Mouse (Mus musculus) ES-Bruce4 (cell line): ENCODE measurements around the gene Hadha. TPM values are rescaled to one million over a fixed set of nuclear protein-coding genes. Genes with fewer than 3 reads are reported as not detected.

Experiments used
- H3K27ac ChIP-seq: 2 replicates; pipeline ENCODE4 v1.5.1; 2012; ENCODE audit warnings: low read length, inconsistent platforms; ENCODE audit not compliant: insufficient read depth
- H3K27me3 ChIP-seq: 2 replicates; pipeline ENCODE4 v1.6.1; 2012; ENCODE audit warnings: mild to moderate bottlenecking, low read length, inconsistent platforms; ENCODE audit not compliant: control insufficient read depth, poor library complexity, insufficient read depth, severe bottlenecking
- H3K36me3 ChIP-seq: 2 replicates; pipeline ENCODE4 v1.6.1; 2012; ENCODE audit warnings: inconsistent platforms, mild to moderate bottlenecking, low read length, moderate library complexity; ENCODE audit not compliant: control insufficient read depth, poor library complexity, insufficient read depth, severe bottlenecking
- H3K4me1 ChIP-seq: one replicate; pipeline ENCODE4 v1.8.1; 2011; ENCODE audit warnings: low read length; ENCODE audit not compliant: control insufficient read depth, insufficient read depth
- H3K4me3 ChIP-seq: 2 replicates; pipeline ENCODE4 v1.5.1; 2011; ENCODE audit warnings: low read depth, mild to moderate bottlenecking, low read length
- H3K9ac ChIP-seq: 2 replicates; pipeline ENCODE4 v1.6.1; 2012; ENCODE audit warnings: low read depth, mild to moderate bottlenecking, inconsistent platforms; ENCODE audit not compliant: poor library complexity, severe bottlenecking
- H3K9me3 ChIP-seq: replicated peaks from 2 replicates; pipeline ENCODE4 v1.6.1; 2012; ENCODE audit warnings: mild to moderate bottlenecking, low read length, inconsistent platforms; ENCODE audit not compliant: control insufficient read depth, poor library complexity, insufficient read depth, severe bottlenecking
- CTCF ChIP-seq: IDR thresholded peaks from one replicate; pipeline ENCODE4 v1.8.1; 2011; ENCODE audit warnings: low read depth, low read length
- EP300 ChIP-seq: IDR thresholded peaks from 2 replicates; pipeline ENCODE4 v1.6.1; 2011; ENCODE audit warnings: low read depth, low read length; ENCODE audit not compliant: insufficient read depth
- POLR2A ChIP-seq: IDR thresholded peaks from one replicate; pipeline ENCODE4 v1.8.1; 2011; ENCODE audit warnings: low read length; ENCODE audit not compliant: insufficient read depth
- polyA plus RNA-seq: library from polyadenylated mRNA; stranded (reverse); fragments of >200 nt; gene quantifications from 2 replicates; pipeline ENCODE4 v1.2.4, GENCODE M21; 2011; ENCODE audit warnings: low read depth; ENCODE audit not compliant: missing spikeins, insufficient read depth, insufficient read length

Gene Hadha
- polyA plus RNA-seq, 1 experiment = 59.3 TPM

- Histone ChIP-seq H3K9ac (no peak overlapping the region), H3K4me1 (peaks cover 2% of the 10 kb centered on the region), H3K4me3 (peak overlapping the region; percentile 25; the same call in 1 of the 2 replicates), H3K9me3 (no peaks in the 10 kb centered on the region), H3K36me3 (no peaks in the 10 kb centered on the region), H3K27ac (no peak overlapping the region), H3K27me3 (no peaks in the 10 kb centered on the region)
- TF ChIP-seq CTCF = no peak
- TF ChIP-seq EP300 = no peak
- TF ChIP-seq POLR2A = no peak
These were observed 43.2 kb downstream of the Hadha start for GRCm38 (mm10) chr5:30111771-30112170.

GRCm38 (mm10) chr5:30111126-30111525, 43.8 kb downstream of the Hadha start:
- peak; percentile 20 for TF ChIP-seq CTCF
- no peak for TF ChIP-seq POLR2A
- Histone ChIP-seq H3K9me3 (no peaks in the 10 kb centered on the region), H3K9ac (no peak overlapping the region), H3K4me1 (peaks cover 2% of the 10 kb centered on the region), H3K36me3 (no peaks in the 10 kb centered on the region), H3K27ac (no peak overlapping the region), H3K4me3 (peak overlapping the region; percentile 25), H3K27me3 (peaks cover 4% of the 10 kb centered on the region)

GRCm38 (mm10) chr5:30110371-30111060, 44.4 kb downstream of the Hadha start:
- Histone ChIP-seq H3K27me3 (peaks cover 7% of the 10 kb centered on the region), H3K9me3 (no peaks in the 10 kb centered on the region), H3K4me3 (peak overlapping the region; percentile 25), H3K36me3 (no peaks in the 10 kb centered on the region), H3K9ac (no peak overlapping the region), H3K4me1 (peaks cover 2% of the 10 kb centered on the region), H3K27ac (no peak overlapping the region)
- TF ChIP-seq CTCF (no peak), POLR2A (no peak), EP300 (no peak)

- no peak overlapping the region for H3K27ac ChIP-seq
- no peaks in the 10 kb centered on the region for H3K36me3 ChIP-seq
- H3K9me3 ChIP-seq = no peaks in the 10 kb centered on the region
- no peak overlapping the region for H3K4me3 ChIP-seq
- no peak for TF ChIP-seq EP300
- no peak for TF ChIP-seq CTCF
- TF ChIP-seq POLR2A = no peak
- no peak overlapping the region for H3K9ac ChIP-seq
- H3K27me3 ChIP-seq = peaks cover 10% of the 10 kb centered on the region
- H3K4me1 ChIP-seq = peaks cover 2% of the 10 kb centered on the region
These were observed 45.1 kb downstream of the Hadha start for GRCm38 (mm10) chr5:30109899-30110298.

- Histone ChIP-seq H3K27me3 (peaks cover 10% of the 10 kb centered on the region), H3K4me3 (no peak overlapping the region), H3K4me1 (peaks cover 2% of the 10 kb centered on the region), H3K9ac (no peak overlapping the region), H3K27ac (no peak overlapping the region), H3K9me3 (no peaks in the 10 kb centered on the region), H3K36me3 (no peaks in the 10 kb centered on the region)
- TF ChIP-seq POLR2A = no peak
- no peak for TF ChIP-seq EP300
- TF ChIP-seq CTCF = no peak
These were observed 46.7 kb downstream of the Hadha start for GRCm38 (mm10) chr5:30108233-30108632.

- H3K9ac ChIP-seq = no peak overlapping the region
- peaks cover 10% of the 10 kb centered on the region for H3K27me3 ChIP-seq
- H3K4me1 ChIP-seq = peaks cover 2% of the 10 kb centered on the region
- TF ChIP-seq CTCF = no peak
- no peak for TF ChIP-seq EP300
- TF ChIP-seq POLR2A = no peak
- no peak overlapping the region for H3K27ac ChIP-seq
- H3K36me3 ChIP-seq = no peaks in the 10 kb centered on the region
- no peak overlapping the region for H3K4me3 ChIP-seq
- H3K9me3 ChIP-seq = no peaks in the 10 kb centered on the region
These were observed 47.3 kb downstream of the Hadha start for GRCm38 (mm10) chr5:30107611-30108041.
